Mouse (Mus musculus) layer of hippocampus, postnatal 14 days (tissue): ENCODE results near the gene Bgn. TPM values are rescaled to one million over a fixed set of nuclear protein-coding genes. Genes with fewer than 3 reads are reported as not detected.

Source experiments
- total RNA-seq, 2 experiments: library from RNA; stranded (reverse); gene quantifications; 2 replicates each; pipeline ENCODE4 v1.2.3; 2021

Bgn gene
- total RNA-seq, 2 experiments from 2014 or later, result 26.1 to 34.2 TPM

Other genes with a start within 250 kb of the Bgn start
- 1 to 10 TPM in 1 of 2 experiments, not detected in 1; 1.7 TPM for gene Xlr4c, start 240.5 kb upstream of the Bgn start, total RNA-seq
- not detected for gene Xlr3c, start 218.2 kb upstream of the Bgn start, total RNA-seq
- gene Xlr5a, start 190.6 kb upstream of the Bgn start, total RNA-seq, result not detected
- gene Xlr5c, start 190.6 kb upstream of the Bgn start, total RNA-seq, result not detected
- not detected for gene Gm45015, start 146.8 kb upstream of the Bgn start, total RNA-seq
- 10 to 100 TPM; 11.1 to 11.7 TPM for gene Zfp275, start 141.0 kb upstream of the Bgn start, total RNA-seq
- not detected for gene Gm18336, start 84.9 kb upstream of the Bgn start, total RNA-seq
- 1 to 10 TPM; 2.1 to 3.0 TPM for gene Zfp92, start 72.5 kb upstream of the Bgn start, total RNA-seq
- not detected for gene Trex2, start 48.3 kb upstream of the Bgn start, total RNA-seq
- 10 to 100 TPM; 10.5 to 11.3 TPM for gene Haus7, start 24.6 kb upstream of the Bgn start, total RNA-seq
- gene Atp2b3, start 19.5 kb downstream of the Bgn start, total RNA-seq, result 100 to 1,000 TPM; 134 to 136 TPM
- gene Dusp9, start 155.8 kb downstream of the Bgn start, total RNA-seq, result 1 to 10 TPM in 1 of 2 experiments, under 1 TPM in 1; 0.85 to 1.0 TPM
- 100 to 1,000 TPM; 108 to 118 TPM for gene Pnck, start 176.5 kb downstream of the Bgn start, total RNA-seq
- gene Slc6a8, start 189.5 kb downstream of the Bgn start, total RNA-seq, result 100 to 1,000 TPM in 1 of 2 experiments, 10 to 100 TPM in 1; 93.6 to 111 TPM
- gene Bcap31, start 232.6 kb downstream of the Bgn start, total RNA-seq, result 10 to 100 TPM; 69.6 to 70.9 TPM
- gene Abcd1, start 233.0 kb downstream of the Bgn start, total RNA-seq, result 10 to 100 TPM; 15.7 to 16.1 TPM